Mouse (Mus musculus) right cerebral cortex, postnatal 14 days (tissue): Measurements from ENCODE around the gene Gabpb1.

Experiments
- DNase-seq: peaks from one replicate; pipeline ENCODE4 v3.0.0; 2022

The Gabpb1 gene

DNA sequence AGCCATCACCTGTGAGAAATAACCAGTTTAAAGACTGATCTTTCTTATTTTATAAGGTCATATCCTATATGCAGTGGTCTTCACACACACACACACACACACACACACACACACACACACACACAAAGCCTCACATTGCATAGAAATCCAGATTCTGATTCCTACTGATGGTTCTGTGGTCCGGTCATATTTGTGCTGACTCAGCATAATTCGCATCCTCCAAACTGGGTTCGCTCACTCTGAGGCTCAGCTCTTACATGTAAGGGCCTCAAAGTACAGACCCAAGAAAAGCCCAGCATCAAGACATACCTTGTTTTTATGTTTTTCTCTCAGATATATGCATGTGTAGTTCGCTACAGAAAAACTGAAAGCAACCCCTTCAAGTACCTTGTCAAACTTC lies 84.8 kb downstream of the Gabpb1 start:
- no peak for DNase-seq

DNA sequence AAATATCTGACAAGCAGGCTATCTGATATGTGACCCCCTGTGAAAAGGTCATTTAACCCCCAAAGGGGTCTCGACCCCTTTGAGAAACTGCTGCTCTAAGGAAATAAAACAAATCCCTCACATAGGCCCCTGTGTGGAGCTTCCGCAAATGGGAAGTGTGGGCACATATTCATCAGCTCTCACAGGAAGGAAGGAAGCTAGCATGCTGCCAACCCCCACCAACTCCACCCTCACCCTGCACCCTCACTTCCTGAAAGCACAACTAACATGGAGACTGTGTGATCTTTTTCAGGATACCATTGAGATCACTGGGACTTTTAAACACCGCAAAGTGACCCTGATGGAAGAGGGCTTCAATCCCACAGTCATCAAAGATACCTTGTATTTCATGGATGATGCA lies 88.7 kb downstream of the Gabpb1 start:
- DNase-seq, result no peak

DNA sequence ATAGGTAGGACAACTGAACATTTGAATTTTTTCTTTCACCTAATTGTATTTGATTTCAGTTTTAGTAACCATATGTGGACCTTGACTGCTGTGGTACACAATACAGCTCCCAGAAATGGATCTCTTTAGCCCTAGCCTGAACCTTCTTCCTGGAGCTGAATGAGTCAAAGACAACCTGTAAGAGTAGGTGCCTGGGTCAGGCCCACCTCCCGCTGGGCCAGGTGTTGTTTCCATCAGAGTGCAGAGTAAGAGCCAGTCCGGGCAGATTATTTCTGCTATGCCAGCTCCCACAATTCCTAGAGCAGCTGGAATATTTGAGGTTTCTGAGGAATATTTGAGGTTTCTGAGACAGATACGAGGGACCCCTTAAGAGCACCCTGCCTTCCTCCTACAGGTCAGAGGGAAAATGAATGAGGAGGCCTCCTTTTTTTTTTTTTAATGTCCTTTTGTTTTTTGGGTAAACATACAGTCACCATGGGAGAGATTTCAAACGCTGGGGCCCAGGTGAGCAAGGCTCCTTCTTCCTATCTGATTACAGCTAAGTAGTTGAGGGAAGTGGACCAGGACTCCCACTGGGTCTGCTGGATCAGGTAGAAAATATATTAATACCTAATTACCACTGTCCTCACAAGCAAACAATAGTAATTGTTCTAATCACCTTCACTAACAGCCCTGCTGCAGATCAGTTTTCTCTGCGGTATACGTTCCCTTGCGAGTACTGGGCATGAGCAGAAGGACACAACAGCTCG lies 91.3 kb downstream of the Gabpb1 start:
- DNase-seq, result no peak

DNA sequence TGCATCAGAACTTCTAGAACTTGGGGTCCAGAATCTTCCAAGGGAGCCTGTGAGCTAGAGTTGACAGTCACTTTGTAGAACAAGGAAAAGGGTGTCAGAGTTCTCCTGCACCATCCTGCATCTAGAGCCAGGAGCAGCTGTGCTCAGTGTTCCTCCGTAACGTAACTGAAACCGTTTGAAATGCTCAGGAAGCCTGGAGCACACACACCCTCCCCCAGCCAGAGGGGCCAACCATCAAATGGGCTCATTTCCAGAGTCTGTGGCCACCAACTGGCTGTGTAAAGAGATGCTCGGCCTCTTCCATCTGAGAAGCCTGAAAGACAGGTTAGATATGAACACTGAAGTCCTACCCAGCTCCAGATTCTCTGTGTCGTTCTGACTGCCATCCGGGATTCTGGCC lies 92.2 kb downstream of the Gabpb1 start:
- no peak for DNase-seq

DNA sequence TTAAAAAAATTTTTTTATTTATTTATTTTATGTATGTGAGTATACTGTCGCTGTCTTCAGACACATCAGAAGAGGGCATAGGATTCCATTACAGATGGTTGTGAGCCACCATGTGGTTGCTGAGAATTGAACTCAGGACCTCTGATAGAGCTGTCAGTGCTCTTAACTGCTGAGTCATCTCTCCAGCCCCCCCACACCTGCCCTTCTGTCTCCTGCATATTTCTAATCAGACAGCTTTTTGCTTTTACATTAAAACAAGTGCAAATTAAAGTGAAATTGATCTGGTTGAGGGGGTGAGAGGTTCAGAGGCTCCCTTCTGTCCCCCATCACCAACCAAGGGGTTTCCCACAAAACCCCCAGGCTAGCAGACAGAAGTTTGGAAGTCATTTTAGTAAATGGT lies 96.9 kb downstream of the Gabpb1 start:
- no peak for DNase-seq
